Mouse (Mus musculus) lung, postnatal 4 days (tissue): ENCODE data around the gene Crb1.
"Not testable (repeated sequence)": the region's sequence is repeated elsewhere in the genome, so short reads cannot be mapped to it uniquely, and the experiment has no call there.

Experiments used
- DNase-seq, 2 experiments: peaks; one replicate each; pipeline ENCODE4 v3.0.0; 2021

Gene Crb1

GRCm38 (mm10) chr1:139328286-139328685 is 48.6 kb downstream of the Crb1 start:
- DNase-seq = no peak

GRCm38 (mm10) chr1:139325378-139325777 is 51.5 kb downstream of the Crb1 start:
- DNase-seq = no peak

- no peak for DNase-seq
These were observed 57.1 kb downstream of the Crb1 start for GRCm38 (mm10) chr1:139319798-139320197.

GRCm38 (mm10) chr1:139314297-139314874 is 62.5 kb downstream of the Crb1 start:
- no peak for DNase-seq

GRCm38 (mm10) chr1:139308915-139309314 is 68.0 kb downstream of the Crb1 start:
- no peak for DNase-seq

- not testable (repeated sequence) for DNase-seq
These were observed 74.4 kb downstream of the Crb1 start for GRCm38 (mm10) chr1:139302519-139302918.

GRCm38 (mm10) chr1:139301830-139302229 is 75.1 kb downstream of the Crb1 start:
- DNase-seq = no peak

GRCm38 (mm10) chr1:139292023-139292422 is 84.9 kb downstream of the Crb1 start:
- DNase-seq = no peak

- DNase-seq = no peak
These were observed 85.3 kb downstream of the Crb1 start for GRCm38 (mm10) chr1:139291593-139291992.

GRCm38 (mm10) chr1:139276619-139277320 is 100.1 kb downstream of the Crb1 start:
- DNase-seq = no peak

- DNase-seq = peak in 1 of 2 experiments; percentile 42
These were observed 109.1 kb downstream of the Crb1 start for GRCm38 (mm10) chr1:139267844-139268243.

GRCm38 (mm10) chr1:139264245-139264644 is 112.7 kb downstream of the Crb1 start:
- DNase-seq = no peak

- no peak for DNase-seq
These were observed 113.7 kb downstream of the Crb1 start for GRCm38 (mm10) chr1:139263158-139263557.

- DNase-seq = no peak
These were observed 121.3 kb downstream of the Crb1 start for GRCm38 (mm10) chr1:139255581-139255980.

GRCm38 (mm10) chr1:139252041-139252440 is 124.9 kb downstream of the Crb1 start:
- DNase-seq = no peak

- no peak for DNase-seq
These were observed 127.7 kb downstream of the Crb1 start for GRCm38 (mm10) chr1:139249159-139249558.

GRCm38 (mm10) chr1:139246723-139247380 is 130.0 kb downstream of the Crb1 start:
- DNase-seq = no peak

GRCm38 (mm10) chr1:139236794-139237193 is 140.1 kb downstream of the Crb1 start:
- DNase-seq = no peak

- DNase-seq = peak; percentile 18 to 55
These were observed 142.0 kb downstream of the Crb1 start for GRCm38 (mm10) chr1:139234611-139235568.

- DNase-seq = peak in 1 of 2 experiments; percentile 32
These were observed 144.3 kb downstream of the Crb1 start for GRCm38 (mm10) chr1:139232636-139233035.

GRCm38 (mm10) chr1:139224309-139224949 is 152.5 kb downstream of the Crb1 start:
- DNase-seq = no peak

- DNase-seq = no peak
These were observed 153.1 kb downstream of the Crb1 start for GRCm38 (mm10) chr1:139223804-139224203.
